Mouse (Mus musculus) stomach, postnatal 0 days (tissue): ENCODE results near the gene Gm14434. TPM values are rescaled to one million over a fixed set of nuclear protein-coding genes. Genes with fewer than 3 reads are reported as not detected.
"Not testable (repeated sequence)": the region's sequence is repeated elsewhere in the genome, so short reads cannot be mapped to it uniquely, and the experiment has no call there.

Experiments
- ATAC-seq: fragments of 200-750 bp; cut with Nextera tagmentation; 2 replicates; pipeline ENCODE4 v1.8.0; 2017; ENCODE audit not compliant: low FRiP score, low TSS enrichment
- DNase-seq: peaks from one replicate; pipeline ENCODE4 v3.0.0-alpha.2; 2016; ENCODE audit warnings: low spot score
- H3K27ac ChIP-seq: fragments of 300-500 bp; sonication (generic); replicated peaks from 2 replicates; pipeline ENCODE4 v1.5.1; 2014; ENCODE audit warnings: mild to moderate bottlenecking, control low read depth
- H3K27me3 ChIP-seq: fragments of 300-500 bp; sonication (generic); 2 replicates; pipeline ENCODE4 v1.6.1; 2014; ENCODE audit warnings: low read length; ENCODE audit not compliant: control insufficient read depth, insufficient read depth
- H3K36me3 ChIP-seq: fragments of 300-500 bp; sonication (generic); 2 replicates; pipeline ENCODE4 v1.6.1; 2014; ENCODE audit warnings: low read length, mixed read lengths; ENCODE audit not compliant: control insufficient read depth, insufficient read depth
- H3K4me1 ChIP-seq: fragments of 300-500 bp; sonication (generic); replicated peaks from 2 replicates; pipeline ENCODE4 v1.6.1; 2014; ENCODE audit warnings: antibody characterized with exemption; ENCODE audit not compliant: control insufficient read depth, insufficient read depth
- H3K4me2 ChIP-seq: fragments of 300-500 bp; sonication (generic); replicated peaks from 2 replicates; pipeline ENCODE4 v1.6.1; 2014; ENCODE audit warnings: low read depth, mild to moderate bottlenecking, control low read depth, moderate library complexity
- H3K4me3 ChIP-seq: fragments of 300-500 bp; sonication (generic); 2 replicates; pipeline ENCODE4 v1.5.1; 2014; ENCODE audit warnings: low read depth, low read length, control low read depth
- H3K9ac ChIP-seq: fragments of 300-500 bp; sonication (generic); 2 replicates; pipeline ENCODE4 v1.6.1; 2014; ENCODE audit warnings: mild to moderate bottlenecking, low read length, control low read depth, mixed read lengths
- H3K9me3 ChIP-seq: fragments of 300-500 bp; sonication (generic); 2 replicates; pipeline ENCODE4 v1.6.1; 2016; ENCODE audit warnings: low read length; ENCODE audit not compliant: control insufficient read depth
- WGBS: fragments of 180-500 bp; shearing (Covaris S2); extraction: QIAGEN DNeasy Blood & Tissue Kit; methylation state at CpG from one replicate; pipeline ENCODE4 v1.1.7; 2014; 5-methylcytosine and 5-hydroxymethylcytosine counted together
- polyA plus RNA-seq: library from polyadenylated mRNA; unstranded; fragments of >200 nt; fragmentation: Nextera tagmentation; extraction: Ambion mirVana; gene quantifications from 2 replicates; pipeline ENCODE4 v1.2.1, GENCODE M21; 2015

The Gm14434 gene
- 15.4 and 16.3 TPM in 2 replicates for polyA plus RNA-seq

DNA sequence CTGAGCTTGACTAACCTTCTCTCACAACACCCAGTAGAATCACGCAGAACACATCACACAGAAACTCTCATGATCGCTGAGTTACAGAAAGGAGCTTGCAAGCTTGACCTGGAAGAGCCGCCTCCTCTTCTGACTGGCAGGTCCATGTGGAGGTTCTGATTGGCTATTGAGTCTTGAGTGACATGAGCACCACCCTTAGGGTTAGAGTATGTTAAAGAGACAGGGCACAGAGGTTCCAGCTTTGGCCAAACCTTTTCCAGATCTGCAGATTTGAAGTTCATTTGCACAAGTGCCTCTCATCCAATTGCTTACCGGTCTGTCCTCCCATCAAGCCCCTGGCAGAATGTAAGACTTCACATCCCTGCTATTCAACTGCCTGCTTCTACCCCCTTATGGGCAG, at the start of gene Gm14434:
TSS of gene Gm14434 (minus strand) at position 101 of the 400 bp plus-strand sequence.
- H3K27ac ChIP-seq, H3K9ac ChIP-seq, H3K9me3 ChIP-seq, H3K4me2 ChIP-seq, DNase-seq, H3K4me1 ChIP-seq, ATAC-seq, H3K36me3 ChIP-seq, H3K4me3 ChIP-seq, H3K27me3 ChIP-seq: not testable (repeated sequence)
- no CpG with 5 or more reads among the region's 4 CpGs for WGBS

DNA sequence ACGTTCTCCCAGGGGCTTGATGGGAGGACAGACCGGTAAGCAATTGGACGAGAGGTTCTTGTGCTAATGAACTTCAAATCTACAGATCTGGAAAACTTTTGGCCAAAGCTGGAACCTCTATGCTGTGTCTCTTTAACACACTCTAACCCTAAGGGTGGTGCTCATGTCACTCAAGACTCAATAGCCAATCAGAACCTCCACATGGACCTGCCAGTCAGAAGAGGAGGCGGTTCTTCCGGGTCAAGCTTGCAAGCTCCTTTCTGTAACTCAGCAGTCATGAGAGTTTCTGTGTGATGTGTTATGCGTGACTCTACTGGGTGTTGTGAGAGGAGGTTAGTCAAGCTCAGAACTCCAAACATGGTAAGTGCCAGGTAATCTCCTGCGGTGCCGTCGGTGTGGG, 34.2 kb upstream of the Gm14434 start, which contains the start of gene Zfp967:
TSS of gene Zfp967 (plus strand) at position 301 of the 400 bp plus-strand sequence.
- not testable (repeated sequence) for H3K27me3 ChIP-seq, DNase-seq, H3K36me3 ChIP-seq, H3K4me2 ChIP-seq, H3K9me3 ChIP-seq, H3K4me1 ChIP-seq, H3K27ac ChIP-seq, H3K4me3 ChIP-seq, H3K9ac ChIP-seq, ATAC-seq
- no CpG with 5 or more reads among the region's 9 CpGs for WGBS

DNA sequence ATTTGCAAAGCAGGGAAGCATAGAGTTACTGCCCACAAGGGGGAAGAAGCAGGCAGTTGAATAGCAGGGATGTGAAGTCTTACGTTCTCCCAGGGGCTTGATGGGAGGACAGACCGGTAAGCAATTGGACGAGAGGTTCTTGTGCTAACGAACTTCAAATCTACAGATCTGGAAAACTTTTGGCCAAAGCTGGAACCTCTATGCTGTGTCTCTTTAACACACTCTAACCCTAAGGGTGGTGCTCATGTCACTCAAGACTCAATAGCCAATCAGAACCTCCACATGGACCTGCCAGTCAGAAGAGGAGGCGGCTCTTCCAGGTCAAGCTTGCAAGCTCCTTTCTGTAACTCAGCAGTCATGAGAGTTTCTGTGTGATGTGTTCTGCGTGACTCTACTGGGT, 63.3 kb downstream of the Gm14434 start, which contains the start of gene Gm14435:
TSS of gene Gm14435 (plus strand) at position 301 of the 400 bp plus-strand sequence.
- not testable (repeated sequence) for H3K4me3 ChIP-seq, DNase-seq, H3K27ac ChIP-seq, H3K36me3 ChIP-seq, H3K27me3 ChIP-seq, H3K9me3 ChIP-seq, H3K9ac ChIP-seq, H3K4me2 ChIP-seq, H3K4me1 ChIP-seq, ATAC-seq
- WGBS: no CpG with 5 or more reads among the region's 6 CpGs

Other genes starting within 250 kb of the Gm14434 start
- gene Gm11009, start 167.3 kb downstream of the Gm14434 start, polyA plus RNA-seq: not detected in 2 replicates
- gene Gm14435, start 63.2 kb downstream of the Gm14434 start, polyA plus RNA-seq: 10.2 and 12.6 TPM in 2 replicates
- not detected in 2 replicates for gene Zfp967, start 34.3 kb upstream of the Gm14434 start, polyA plus RNA-seq
- gene Gm14308, start 149.6 kb upstream of the Gm14434 start, polyA plus RNA-seq: 6.4 and 8.2 TPM in 2 replicates
- gene Zfp973, start 183.7 kb upstream of the Gm14434 start, polyA plus RNA-seq: 5.9 and 6.0 TPM in 2 replicates
- 19.3 and 21.4 TPM in 2 replicates for gene Gm14305, start 221.5 kb upstream of the Gm14434 start, polyA plus RNA-seq